ENCODE assay signal across 20 mouse cellular contexts in the genomic region with DNA sequence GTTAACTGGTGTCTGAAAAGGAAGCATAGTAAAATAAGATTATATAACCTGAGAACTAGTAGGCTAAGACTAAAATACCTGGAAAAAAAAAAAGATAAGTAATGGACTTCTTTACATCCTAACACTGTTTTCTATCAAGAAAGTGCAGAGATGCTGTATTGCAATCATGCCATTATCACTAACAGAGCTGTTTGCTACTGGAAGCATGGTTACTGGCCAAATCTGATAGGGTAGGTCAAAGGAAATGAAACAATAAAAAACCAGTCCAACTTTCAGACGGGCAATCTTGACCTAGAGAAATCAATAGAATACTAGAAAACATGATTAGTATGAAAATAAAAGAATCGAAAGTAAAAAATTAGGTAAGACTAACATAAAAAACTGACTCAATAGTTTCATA.
"Had no signal": no experiment of that assay in that cellular context is flagged by ENCODE, and none has a peak within 500 bp of the region (broad histone marks: within the 10 kb centered on the region; RNA-seq: fewer than 3 reads in every experiment).

No protein-coding gene starts in this region.

- H3K27me3 ChIP-seq: megakaryocyte, embryonic 14.5 days; midbrain, embryonic 12.5 days; neural tube, embryonic 13.5 days; neural tube, embryonic 15.5 days had no signal

- ATAC-seq: midbrain, embryonic 16.5 days had no signal

- H3K9me3 ChIP-seq: megakaryocyte, embryonic 14.5 days; midbrain, embryonic 10.5 days; midbrain, embryonic 12.5 days; neural tube, embryonic 13.5 days; neural tube, embryonic 15.5 days had no signal

- H3K4me3 ChIP-seq: megakaryocyte, embryonic 14.5 days; midbrain, embryonic 10.5 days; midbrain, embryonic 12.5 days; myocyte; neural tube, embryonic 13.5 days; neural tube, embryonic 15.5 days had no signal

- H3K4me1 ChIP-seq: midbrain, embryonic 10.5 days; midbrain, embryonic 12.5 days; neural tube, embryonic 15.5 days had no signal

- H3K27ac ChIP-seq: midbrain, embryonic 10.5 days; midbrain, embryonic 12.5 days; neural tube, embryonic 13.5 days; neural tube, embryonic 15.5 days had no signal

- H3K4me2 ChIP-seq: lung, embryonic 14.5 days; midbrain, embryonic 12.5 days; neural tube, embryonic 13.5 days; neural tube, embryonic 15.5 days had no signal

- H3K9ac ChIP-seq: lung, embryonic 14.5 days; midbrain, embryonic 12.5 days; neural tube, embryonic 13.5 days; neural tube, embryonic 15.5 days had no signal

- DNase-seq: lung, adult 18-20 months; lung, embryonic 14.5 days; lung, postnatal 10 days; lung, postnatal 4 days; midbrain, embryonic 14.5 days; retina, postnatal 1 day; right cerebral cortex, adult 18-20 months; right cerebral cortex, postnatal 25 days; right cerebral cortex, postnatal 4 days; spleen, adult 18-20 months; thymus, adult 18-20 months; thymus, postnatal 14 days; thymus, postnatal 36 days had no signal
